Mouse (Mus musculus) limb, embryonic 14.5 days (tissue): ENCODE results near the gene Tfap2a. TPM values are rescaled to one million over a fixed set of nuclear protein-coding genes. Genes with fewer than 3 reads are reported as not detected.

Source experiments
- ATAC-seq: fragments of 200-750 bp; cut with Nextera tagmentation; 2 replicates; pipeline ENCODE4 v1.8.0; 2017; ENCODE audit warnings: low read depth, moderate number of reproducible peaks, moderate TSS enrichment; ENCODE audit not compliant: low FRiP score
- DNase-seq: peaks from one replicate; pipeline ENCODE4 v3.0.0-alpha.2; 2015; ENCODE audit warnings: low spot score
- H3K27ac ChIP-seq: fragments of 300-500 bp; sonication (generic); replicated peaks from 2 replicates; pipeline ENCODE4 v1.5.1; 2014; ENCODE audit warnings: low read depth, mild to moderate bottlenecking, low read length, moderate library complexity, mixed read lengths
- H3K27me3 ChIP-seq: fragments of 300-500 bp; sonication (generic); 2 replicates; pipeline ENCODE4 v1.6.1; 2014; ENCODE audit warnings: low read length, mixed read lengths; ENCODE audit not compliant: control insufficient read depth, insufficient read depth
- H3K36me3 ChIP-seq: fragments of 300-500 bp; sonication (generic); 2 replicates; pipeline ENCODE4 v1.6.1; 2014; ENCODE audit warnings: mild to moderate bottlenecking, low read length, moderate library complexity, mixed read lengths; ENCODE audit not compliant: control insufficient read depth, insufficient read depth
- H3K4me1 ChIP-seq: fragments of 300-500 bp; sonication (generic); 2 replicates; pipeline ENCODE4 v1.6.1; 2014; ENCODE audit warnings: antibody characterized with exemption, low read length, mixed read lengths; ENCODE audit not compliant: control insufficient read depth, insufficient read depth
- H3K4me2 ChIP-seq: fragments of 300-500 bp; sonication (generic); replicated peaks from 2 replicates; pipeline ENCODE4 v1.6.1; 2014; ENCODE audit warnings: low read depth, mild to moderate bottlenecking, low read length, moderate library complexity; ENCODE audit not compliant: severe bottlenecking
- H3K4me3 ChIP-seq: fragments of 300-500 bp; sonication (generic); replicated peaks from 2 replicates; pipeline ENCODE4 v1.5.1; 2014; ENCODE audit warnings: low read length
- H3K9ac ChIP-seq: fragments of 300-500 bp; sonication (generic); 2 replicates; pipeline ENCODE4 v1.6.1; 2014; ENCODE audit warnings: mild to moderate bottlenecking, low read depth, low read length, moderate library complexity; ENCODE audit not compliant: severe bottlenecking
- H3K9me3 ChIP-seq: fragments of 300-500 bp; sonication (generic); 2 replicates; pipeline ENCODE4 v1.6.1; 2016; ENCODE audit warnings: low read length; ENCODE audit not compliant: control insufficient read depth
- POLR2A ChIP-seq: fragments of 200-500 bp; IDR thresholded peaks from 2 replicates; pipeline ENCODE4 v1.8.0; 2012; ENCODE audit warnings: inconsistent platforms, mild to moderate bottlenecking, moderate library complexity, borderline replicate concordance; ENCODE audit not compliant: insufficient read depth, insufficient read length; ENCODE audit errors: extremely low read depth
- WGBS: fragments of 180-500 bp; shearing (Covaris S2); extraction: QIAGEN DNeasy Blood & Tissue Kit; methylation state at CpG from one replicate; pipeline ENCODE4 v1.1.7; 2014; 5-methylcytosine and 5-hydroxymethylcytosine counted together
- polyA plus RNA-seq, 2 experiments: library from polyadenylated mRNA; depleted of rRNA in 1 of 2; stranded (reverse) in 1 of 2; unstranded in 1 of 2; fragments of >200 nt; fragmentation: Nextera tagmentation in 1 of 2; extraction: Ambion mirVana in 1 of 2; gene quantifications; 2 replicates each; pipeline versions ENCODE4 v1.2.1 to v1.2.3; 2012 to 2014

The Tfap2a gene
- polyA plus RNA-seq, 2 experiments = 9.6 to 21.5 TPM

DNA sequence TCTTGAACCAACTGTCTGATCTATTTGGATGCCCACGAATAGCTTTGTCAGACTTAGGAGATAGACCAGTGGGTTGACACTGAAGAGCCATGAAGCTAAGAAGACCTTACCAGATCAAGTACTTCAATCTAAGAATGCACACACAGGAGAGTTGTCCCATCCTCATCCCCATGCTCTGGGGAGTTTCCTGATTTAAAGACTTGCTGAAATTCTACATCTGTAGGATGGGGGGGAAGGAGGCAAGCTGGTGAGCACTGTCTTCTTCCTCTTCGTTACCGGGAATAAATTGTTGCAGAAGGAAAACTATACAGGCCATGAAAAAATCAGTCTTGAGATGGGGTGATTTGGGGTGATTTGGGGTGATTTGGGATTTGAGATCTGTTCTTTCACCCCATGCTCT lies 30.5 kb downstream of the Tfap2a start:
- Histone ChIP-seq H3K27me3 (peaks cover 99% of the 10 kb centered on the region), H3K4me3 (no peak overlapping the region), H3K27ac (no peak overlapping the region), H3K9me3 (no peaks in the 10 kb centered on the region), H3K9ac (no peak overlapping the region), H3K36me3 (no peaks in the 10 kb centered on the region), H3K4me2 (no peak overlapping the region), H3K4me1 (peaks cover 7% of the 10 kb centered on the region; the same call in 1 of the 2 replicates)
- no peak for ATAC-seq
- 21% methylated on average over 3 of the region's 3 CpGs for WGBS
- DNase-seq = no peak
- TF ChIP-seq POLR2A = no peak

- Histone ChIP-seq H3K4me3 (no peak overlapping the region), H3K4me1 (peaks cover 8% of the 10 kb centered on the region; the same call in 1 of the 2 replicates), H3K27ac (no peak overlapping the region), H3K9ac (no peak overlapping the region), H3K27me3 (peaks cover 99% of the 10 kb centered on the region), H3K36me3 (no peaks in the 10 kb centered on the region), H3K4me2 (no peak overlapping the region), H3K9me3 (no peaks in the 10 kb centered on the region)
- 17% methylated on average over 5 of the region's 5 CpGs for WGBS
- no peak for ATAC-seq
- TF ChIP-seq POLR2A = no peak
- DNase-seq = no peak
Measured at GRCm38 (mm10) chr13:40706612-40707011, 31.6 kb downstream of the Tfap2a start.

GRCm38 (mm10) chr13:40705821-40706425 lies 32.3 kb downstream of the Tfap2a start:
- H3K27ac ChIP-seq = no peak overlapping the region
- ATAC-seq (no peak), DNase-seq (no peak)
- H3K4me3 ChIP-seq = no peak overlapping the region
- H3K36me3 ChIP-seq = no peaks in the 10 kb centered on the region
- H3K9ac ChIP-seq = no peak overlapping the region
- WGBS = 11% methylated on average over 4 of the region's 4 CpGs
- no peak for TF ChIP-seq POLR2A
- no peaks in the 10 kb centered on the region for H3K9me3 ChIP-seq
- H3K27me3 ChIP-seq = peaks cover 99% of the 10 kb centered on the region
- H3K4me2 ChIP-seq = no peak overlapping the region
- H3K4me1 ChIP-seq = peaks cover 9% of the 10 kb centered on the region; the same call in 1 of the 2 replicates

DNA sequence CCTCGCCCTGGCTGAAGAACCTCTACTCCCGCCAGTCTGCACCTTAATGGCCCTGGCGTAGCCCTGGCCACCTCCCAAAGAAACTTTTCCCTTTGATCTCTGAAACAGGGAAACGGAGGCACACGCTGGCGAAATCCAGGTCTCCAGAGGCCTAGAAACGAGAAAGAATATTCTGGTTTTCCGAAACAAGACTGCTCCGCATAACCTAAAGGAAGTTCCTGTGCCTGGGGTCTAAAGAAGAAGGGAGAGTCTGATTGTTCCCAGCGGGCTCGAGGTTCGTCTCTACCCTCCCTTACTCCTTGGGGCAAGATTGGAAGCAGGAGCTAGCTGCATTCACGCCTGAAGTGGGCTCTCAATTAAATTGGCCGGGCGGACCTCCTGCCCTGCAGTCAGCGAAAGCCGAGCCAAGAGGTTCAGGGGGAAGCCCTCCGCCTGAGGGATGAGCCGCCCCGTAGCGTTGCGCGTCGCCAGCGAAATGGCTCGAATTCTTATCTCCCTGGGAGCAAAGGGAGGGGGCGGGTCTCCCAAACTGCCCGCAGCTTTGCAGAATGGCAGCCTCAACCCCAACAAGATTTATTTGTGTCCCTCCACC lies 33.2 kb downstream of the Tfap2a start:
- no peak for TF ChIP-seq POLR2A
- 1% methylated on average over 27 of the region's 28 CpGs for WGBS

GRCm38 (mm10) chr13:40703982-40704501 lies 34.1 kb downstream of the Tfap2a start:
- TF ChIP-seq POLR2A = no peak
- H3K4me2 ChIP-seq = peak overlapping the region; percentile 47
- WGBS = under 1% methylated on average over 38 of the region's 38 CpGs
- H3K4me1 ChIP-seq = peaks cover 9% of the 10 kb centered on the region; the same call in 1 of the 2 replicates
- no peak for ATAC-seq
- H3K36me3 ChIP-seq = no peaks in the 10 kb centered on the region
- H3K27ac ChIP-seq = no peak overlapping the region
- H3K4me3 ChIP-seq = peak overlapping the region; percentile 28
- DNase-seq = no peak
- H3K9me3 ChIP-seq = no peaks in the 10 kb centered on the region
- H3K27me3 ChIP-seq = peaks cover 87% of the 10 kb centered on the region
- H3K9ac ChIP-seq = peak overlapping the region; percentile 9; the same call in 1 of the 2 replicates

More for the DNA sequence above, 33.2 kb downstream of the Tfap2a start:
- Histone ChIP-seq H3K36me3 (no peaks in the 10 kb centered on the region), H3K4me2 (peak overlapping the region; percentile 47), H3K4me3 (peak overlapping the region; percentile 28; the same call in 1 of the 2 replicates), H3K4me1 (peaks cover 9% of the 10 kb centered on the region; the same call in 1 of the 2 replicates), H3K27me3 (peaks cover 96% of the 10 kb centered on the region), H3K9ac (no peak overlapping the region), H3K9me3 (no peaks in the 10 kb centered on the region), H3K27ac (no peak overlapping the region)
- DNase-seq (no peak), ATAC-seq (no peak)
